Mouse (Mus musculus) gastrocnemius, adult 18-20 months (tissue): ENCODE data around the gene Olfr724. TPM values are rescaled to one million over a fixed set of nuclear protein-coding genes. Genes with fewer than 3 reads are reported as not detected.
"Not testable (repeated sequence)": the region's sequence is repeated elsewhere in the genome, so short reads cannot be mapped to it uniquely, and the experiment has no call there.

Experiments
- DNase-seq: peaks from one replicate; pipeline ENCODE4 v3.0.0; 2021; ENCODE audit warnings: low spot score
- long read RNA-seq, 2 experiments: library from polyadenylated mRNA; stranded (forward); transcript quantifications; one replicate each; pipeline ENCODE4 v2.0.0; 2021
- total RNA-seq, 2 experiments: library from RNA; stranded (reverse); gene quantifications; 2 replicates each; pipeline ENCODE4 v1.2.3; 2021

The Olfr724 gene
- total RNA-seq = not detected
- long read RNA-seq, experiment 1 = 0 reads
- long read RNA-seq, experiment 2 = 0 reads

DNA sequence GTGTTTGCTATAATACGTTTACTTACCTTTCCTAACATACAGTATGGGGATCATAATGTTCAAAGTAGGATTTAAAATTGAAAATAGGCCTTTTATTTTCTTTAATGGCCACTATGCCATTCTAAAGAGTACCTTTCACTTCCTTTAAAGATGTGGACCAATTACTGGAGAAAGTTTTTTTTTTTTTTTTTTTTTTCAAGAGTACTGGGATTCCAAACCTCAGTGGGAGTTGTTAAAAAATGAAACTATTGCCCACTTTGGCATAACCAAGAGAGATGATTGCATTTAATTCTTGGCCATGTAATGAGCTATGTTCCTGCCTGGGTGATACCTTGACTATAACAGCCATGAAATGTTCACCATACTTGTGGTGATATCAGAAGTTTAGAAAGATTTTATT lies at the start of gene Olfr724:
Olfr724 (minus strand) TSS at position 101 of the 400 bp plus-strand sequence.
- DNase-seq = not testable (repeated sequence)

GRCm38 (mm10) chr14:49955890-49956289 lies 7.2 kb downstream of the Olfr724 start:
- DNase-seq = no peak

DNA sequence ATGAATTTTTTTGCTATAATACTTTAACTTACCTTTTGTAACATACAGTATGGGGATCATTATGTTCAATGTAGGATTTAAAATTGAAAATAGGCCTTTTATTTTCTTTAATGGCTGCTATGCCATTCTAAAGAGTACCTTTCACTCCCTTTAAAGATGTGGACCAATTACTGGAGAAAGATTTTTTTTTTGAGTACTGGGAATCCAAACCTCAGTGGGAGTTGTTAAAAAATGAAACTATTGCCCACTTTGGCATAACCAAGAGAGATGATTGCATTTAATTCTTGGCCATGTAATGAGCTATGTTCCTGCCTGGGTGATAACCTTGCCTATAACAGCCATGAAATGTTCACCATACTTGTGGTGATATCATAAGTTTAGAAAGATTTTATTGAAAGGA lies 31.4 kb downstream of the Olfr724 start, which contains the start of gene Olfr723:
Olfr723 (minus strand) TSS at position 101 of the 400 bp plus-strand sequence.
- not testable (repeated sequence) for DNase-seq

Other genes starting within 250 kb of the Olfr724 start
- 1 to 10 TPM; 1.3 to 1.8 TPM for gene Armh4, start 179.9 kb downstream of the Olfr724 start, total RNA-seq
- not detected for gene Olfr722, start 61.3 kb downstream of the Olfr724 start, total RNA-seq
- not detected for gene Olfr723, start 31.5 kb downstream of the Olfr724 start, total RNA-seq
- gene Olfr725, start 77.1 kb upstream of the Olfr724 start, total RNA-seq = not detected
- gene Olfr726, start 127.7 kb upstream of the Olfr724 start, total RNA-seq = not detected
- gene Olfr727, start 159.9 kb upstream of the Olfr724 start, total RNA-seq = not detected
- not detected for gene Olfr728, start 179.4 kb upstream of the Olfr724 start, total RNA-seq
- gene Olfr729, start 189.6 kb upstream of the Olfr724 start, total RNA-seq = not detected
- not detected for gene Olfr730, start 224.9 kb upstream of the Olfr724 start, total RNA-seq